Comparison of ENCODE assay signal across 9 mouse cellular contexts in the genomic region with DNA sequence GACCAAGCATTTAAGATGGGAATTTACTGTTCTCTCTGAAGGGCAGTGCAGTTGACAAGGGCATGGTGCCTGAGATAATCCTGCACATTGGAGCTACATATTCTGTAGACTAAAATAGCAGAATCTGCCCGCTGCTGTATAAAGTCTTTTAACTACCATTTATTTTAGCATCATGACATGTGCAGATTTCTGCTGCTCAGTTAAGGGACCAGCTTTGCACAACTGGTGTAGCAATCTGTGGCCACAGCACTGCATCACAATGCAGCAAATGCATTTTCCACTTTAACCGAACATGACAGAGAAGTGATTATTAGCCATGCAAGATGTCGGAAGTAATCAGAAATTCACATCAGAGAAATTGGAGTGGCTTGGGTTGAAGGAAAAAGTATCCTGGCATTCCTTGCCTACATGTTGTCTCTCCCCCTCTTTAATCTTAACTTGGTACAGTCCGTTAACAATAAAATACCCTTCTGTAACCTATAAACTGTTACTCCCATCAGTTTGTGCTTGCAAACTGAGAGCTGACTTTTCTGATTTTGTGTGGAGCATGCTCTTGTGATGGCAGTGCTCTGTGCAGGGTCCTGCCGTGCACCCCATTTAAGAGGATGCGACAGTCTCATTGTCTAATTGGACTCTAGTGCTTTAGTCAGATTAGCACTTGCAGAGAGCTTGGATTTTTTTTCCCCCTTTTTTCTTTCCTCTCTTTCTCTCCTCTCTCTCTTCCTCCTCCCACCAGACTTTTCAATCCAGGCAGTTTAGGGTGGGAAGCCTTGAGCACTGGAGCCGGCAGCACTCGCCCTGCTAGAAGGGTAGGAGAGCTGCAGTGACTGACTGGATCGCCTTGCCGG. TPM values are rescaled to one million over a fixed set of nuclear protein-coding genes. Genes with fewer than 3 reads are reported as not detected.
DNase-seq lines count a peak whose midpoint lies in the region; ATAC-seq and TF ChIP-seq lines count a peak whose summit lies in the region.
"Had no signal": no experiment of that assay in that cellular context is flagged by ENCODE, and none has a peak within 500 bp of the region (broad histone marks: within the 10 kb centered on the region; RNA-seq: fewer than 3 reads in every experiment).

No protein-coding gene starts in this region.

- H3K4me1 ChIP-seq in cerebellum, adult 2 months (ENCODE audit: control insufficient read depth, insufficient read depth, low read length) = no peaks in the 10 kb centered on the region

- WGBS in cerebellum, adult 2 months = 42% methylated on average over 10 of the region's 10 CpGs

- H3K27me3 ChIP-seq in cerebellum, adult 2 months (ENCODE audit: control insufficient read depth, insufficient read depth, low read length) = no peaks in the 10 kb centered on the region
- H3K27me3 ChIP-seq: megakaryocyte, embryonic 14.5 days had no signal

- intact Hi-C loops in left cerebral cortex, postnatal 4 days (cut with DNase I) = no loop called here

- no peak for DNase-seq in cerebellum, adult 2 months
- no peak for DNase-seq in cerebellum, adult 18-20 months
- DNase-seq in embryo, embryonic 11 days = peak; percentile 36
- peak; percentile 14 for DNase-seq in heart, postnatal 4 days
- DNase-seq in left cerebral cortex, postnatal 4 days = peak; percentile 10
- peak; percentile 58 for DNase-seq in right cerebral cortex, postnatal 25 days
- DNase-seq in adrenal gland, postnatal 4 days (ENCODE audit: low spot score in 2 of 2) = no peak

- no peak for ATAC-seq in erythroblast, adult 5-6 weeks (replicated peaks; ENCODE audit: low FRiP score, poor library complexity, severe bottlenecking)

- no peak for TF ChIP-seq POLR2A in cerebellum, adult 2 months (IDR thresholded peaks at IDR 0.05; ENCODE audit: borderline replicate concordance, insufficient read depth, low read length)

- H3K27ac ChIP-seq in cerebellum, adult 2 months (ENCODE audit: insufficient read depth, low read length) = no peak overlapping the region

- H3K4me3 ChIP-seq in cerebellum, adult 2 months (replicated peaks; ENCODE audit: insufficient read depth, low read depth, low read length) = peak overlapping the region; percentile 52
- H3K4me3 ChIP-seq: megakaryocyte, embryonic 14.5 days had no signal

- no peak for TF ChIP-seq CTCF in cerebellum, adult 2 months (IDR thresholded peaks at IDR 0.05; ENCODE audit: borderline replicate concordance, insufficient read depth, low read depth, low read length)

RNA-seq across cellular contexts. Expression of gene Nup93, which starts 52.2 kb away (rescaled TPM):
- polyA plus RNA-seq in cerebellum, adult 2 months (2012; rRNA removed) = 29.1 and 30.5 TPM in 2 replicates
- 10 to 100 TPM; 45.1 to 52.7 TPM for total RNA-seq in heart, postnatal 4 days (2021)
- 10 to 100 TPM; 51.0 to 52.1 TPM for total RNA-seq in left cerebral cortex, postnatal 4 days (2021)
- total RNA-seq in erythroblast, adult 5-6 weeks (2015; ENCODE audit: low replicate concordance) = 6.5 and 6.9 TPM in 2 replicates
- 8.6 and 11.0 TPM in 2 replicates for total RNA-seq in erythroblast, adult 5-6 weeks (2017; ENCODE audit: low replicate concordance)
- total RNA-seq in adrenal gland, postnatal 4 days (2021) = 10 to 100 TPM; 33.3 to 33.8 TPM

Comparison
In these comparisons a context has a peak if more than half of its experiments do, and no peak if none do; other contexts are left out.
1. DNase-seq: peak in embryo, embryonic 11 days (single experiment), heart, postnatal 4 days (single experiment), left cerebral cortex, postnatal 4 days (single experiment) and right cerebral cortex, postnatal 25 days (single experiment); none in cerebellum, adult 2 months (0 of 2), cerebellum, adult 18-20 months (0 of 2) and adrenal gland, postnatal 4 days (0 of 2).